Mouse (Mus musculus) spleen, adult 10 weeks (tissue): ENCODE data around the gene Alox8. TPM values are rescaled to one million over a fixed set of nuclear protein-coding genes. Genes with fewer than 3 reads are reported as not detected.

Source experiments
- polyA plus RNA-seq: library from polyadenylated mRNA; stranded (reverse); fragments of 350-450 nt; fragmentation: Illumina TruSeq; extraction: RNeasy Lipid Tissue Mini Kit (QIAGEN cat#74804); gene quantifications from one replicate; pipeline ENCODE4 v1.2.3, GENCODE M21; 2015; ENCODE audit warnings: low replicate concordance; ENCODE audit not compliant: insufficient read depth

Gene Alox8
- polyA plus RNA-seq, result 0.25 TPM

GRCm38 (mm10) chr11:69197743-69198142, at the start of gene Alox8:
TSS of gene Alox8 (minus strand) at chr11:69197843.

GRCm38 (mm10) chr11:69236926-69237260, 39.2 kb upstream of the Alox8 start, which contains the start of gene Gucy2e:
TSS of gene Gucy2e (minus strand) at chr11:69237036.

GRCm38 (mm10) chr11:69156800-69157199, 40.8 kb downstream of the Alox8 start, which contains the start of gene Alox12b:
TSS of gene Alox12b (plus strand) at chr11:69156989.

Other genes with a start within 250 kb of the Alox8 start
- 3.7 TPM for gene Arhgef15, start 240.4 kb downstream of the Alox8 start, polyA plus RNA-seq
- gene Slc25a35, start 229.7 kb downstream of the Alox8 start, polyA plus RNA-seq, result 16.7 TPM
- gene Rangrf, start 222.7 kb downstream of the Alox8 start, polyA plus RNA-seq, result 9.7 TPM
- gene Pfas, start 189.4 kb downstream of the Alox8 start, polyA plus RNA-seq, result 14.9 TPM
- 16.9 TPM for gene Ctc1, start 181.9 kb downstream of the Alox8 start, polyA plus RNA-seq
- gene Aurkb, start 152.2 kb downstream of the Alox8 start, polyA plus RNA-seq, result 18.1 TPM
- 6.8 TPM for gene Borcs6, start 138.1 kb downstream of the Alox8 start, polyA plus RNA-seq
- 3.2 TPM for gene Tmem107, start 127.0 kb downstream of the Alox8 start, polyA plus RNA-seq
- gene Vamp2, start 109.4 kb downstream of the Alox8 start, polyA plus RNA-seq, result 199 TPM
- gene Per1, start 102.6 kb downstream of the Alox8 start, polyA plus RNA-seq, result 8.1 TPM
- gene Hes7, start 77.4 kb downstream of the Alox8 start, polyA plus RNA-seq, result 0.12 TPM
- gene 9130213A22Rik, start 75.3 kb downstream of the Alox8 start, polyA plus RNA-seq, result 0.44 TPM
- 0.50 TPM for gene Aloxe3, start 71.9 kb downstream of the Alox8 start, polyA plus RNA-seq
- gene Alox12b, start 40.9 kb downstream of the Alox8 start, polyA plus RNA-seq, result not detected
- gene Gucy2e, start 39.2 kb upstream of the Alox8 start, polyA plus RNA-seq, result 0.06 TPM
- 13.3 TPM for gene Cntrob, start 125.9 kb upstream of the Alox8 start, polyA plus RNA-seq
- gene Trappc1, start 126.1 kb upstream of the Alox8 start, polyA plus RNA-seq, result 112 TPM
- gene Kcnab3, start 128.4 kb upstream of the Alox8 start, polyA plus RNA-seq, result 1.2 TPM
- gene Rnf227, start 142.6 kb upstream of the Alox8 start, polyA plus RNA-seq, result 3.7 TPM
- 161 TPM for gene Chd3, start 171.6 kb upstream of the Alox8 start, polyA plus RNA-seq
- 48.9 TPM for gene Naa38, start 197.6 kb upstream of the Alox8 start, polyA plus RNA-seq
- gene Cyb5d1, start 197.8 kb upstream of the Alox8 start, polyA plus RNA-seq, result 35.9 TPM
- gene Tmem88, start 200.4 kb upstream of the Alox8 start, polyA plus RNA-seq, result 2.4 TPM
- 8.9 TPM for gene Kdm6b, start 215.8 kb upstream of the Alox8 start, polyA plus RNA-seq